Mouse (Mus musculus) thymus, postnatal 10 days (tissue): ENCODE measurements around the gene E2f1.

Experiments
- DNase-seq, 2 experiments: peaks; one replicate each; pipeline ENCODE4 v3.0.0; 2021; ENCODE audit warnings: low spot score in 2 of 2

Gene E2f1

DNA sequence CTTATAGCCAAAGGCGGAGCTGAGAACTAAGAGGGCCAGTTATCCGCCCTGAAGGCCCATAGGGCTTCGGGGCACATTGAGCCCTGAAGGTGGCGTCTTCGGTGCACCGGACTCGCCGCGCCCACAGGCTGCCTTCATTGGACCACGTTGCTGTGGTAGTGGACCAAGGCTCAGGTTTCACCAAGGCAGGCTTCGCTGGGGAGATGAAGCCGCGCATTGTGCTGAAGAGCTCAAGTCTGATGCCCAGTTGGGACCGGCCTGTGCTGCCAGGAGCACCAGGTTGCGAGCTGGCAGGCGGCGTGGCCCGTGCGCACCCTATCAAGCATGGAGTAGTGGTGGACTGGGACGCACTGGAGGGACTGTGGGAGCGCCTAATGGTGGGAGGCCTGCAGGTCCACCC, 17.8 kb downstream of the E2f1 start:
- no peak for DNase-seq

DNA sequence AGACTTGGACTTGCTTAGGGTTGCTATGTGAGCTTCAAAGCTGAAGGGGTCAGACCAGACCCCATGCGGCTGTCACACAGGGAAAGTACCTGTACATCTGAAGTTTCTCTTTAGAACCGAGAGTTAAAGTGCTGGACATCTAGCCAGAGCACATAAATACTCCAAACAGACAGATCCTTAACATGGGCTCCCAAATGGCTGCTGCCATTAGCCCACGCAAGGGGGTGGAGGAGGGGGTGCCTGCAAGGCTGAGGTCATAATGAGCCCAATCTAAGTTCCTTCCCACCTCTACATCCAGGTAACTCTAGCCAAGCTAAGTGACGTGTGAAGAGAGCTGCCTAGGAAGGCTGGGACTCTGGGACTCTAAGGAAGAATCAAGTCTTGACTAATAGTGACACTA, 18.2 kb downstream of the E2f1 start, which contains the start of gene Actl10:
TSS of gene Actl10 (plus strand) at position 301 of the 400 bp plus-strand sequence.
- no peak for DNase-seq

GRCm38 (mm10) chr2:154550937-154551336, 18.8 kb downstream of the E2f1 start:
- no peak for DNase-seq

- no peak for DNase-seq
Observed at GRCm38 (mm10) chr2:154549886-154550189, 19.9 kb downstream of the E2f1 start.

- peak; percentile 59 to 66 for DNase-seq
Observed at GRCm38 (mm10) chr2:154549127-154549885, 20.4 kb downstream of the E2f1 start.

GRCm38 (mm10) chr2:154548688-154549087, 21.0 kb downstream of the E2f1 start:
- DNase-seq, result no peak

DNA sequence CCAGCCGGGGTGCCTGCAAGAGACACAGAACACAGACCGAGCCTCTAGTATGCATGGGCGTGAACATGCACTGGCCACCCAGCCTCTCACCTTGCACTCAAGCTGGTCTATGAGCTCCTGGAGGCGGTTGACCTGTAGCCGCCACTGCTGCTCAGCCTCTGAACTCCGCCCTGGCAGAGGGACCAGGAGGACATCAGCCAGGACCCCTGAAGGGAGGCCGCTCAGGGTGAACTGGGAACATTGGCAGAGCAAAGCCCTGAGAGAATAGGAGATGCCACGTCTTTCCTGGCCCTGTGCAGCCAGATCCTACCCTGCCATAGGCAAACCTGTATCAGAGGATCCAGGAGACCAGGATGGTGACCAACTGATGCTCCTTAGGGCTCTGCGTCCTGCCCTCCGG, 23.0 kb downstream of the E2f1 start, which contains the start of gene 1700003F12Rik:
TSS of gene 1700003F12Rik (plus strand) at position 375 of the 400 bp plus-strand sequence.
- DNase-seq, result no peak

DNA sequence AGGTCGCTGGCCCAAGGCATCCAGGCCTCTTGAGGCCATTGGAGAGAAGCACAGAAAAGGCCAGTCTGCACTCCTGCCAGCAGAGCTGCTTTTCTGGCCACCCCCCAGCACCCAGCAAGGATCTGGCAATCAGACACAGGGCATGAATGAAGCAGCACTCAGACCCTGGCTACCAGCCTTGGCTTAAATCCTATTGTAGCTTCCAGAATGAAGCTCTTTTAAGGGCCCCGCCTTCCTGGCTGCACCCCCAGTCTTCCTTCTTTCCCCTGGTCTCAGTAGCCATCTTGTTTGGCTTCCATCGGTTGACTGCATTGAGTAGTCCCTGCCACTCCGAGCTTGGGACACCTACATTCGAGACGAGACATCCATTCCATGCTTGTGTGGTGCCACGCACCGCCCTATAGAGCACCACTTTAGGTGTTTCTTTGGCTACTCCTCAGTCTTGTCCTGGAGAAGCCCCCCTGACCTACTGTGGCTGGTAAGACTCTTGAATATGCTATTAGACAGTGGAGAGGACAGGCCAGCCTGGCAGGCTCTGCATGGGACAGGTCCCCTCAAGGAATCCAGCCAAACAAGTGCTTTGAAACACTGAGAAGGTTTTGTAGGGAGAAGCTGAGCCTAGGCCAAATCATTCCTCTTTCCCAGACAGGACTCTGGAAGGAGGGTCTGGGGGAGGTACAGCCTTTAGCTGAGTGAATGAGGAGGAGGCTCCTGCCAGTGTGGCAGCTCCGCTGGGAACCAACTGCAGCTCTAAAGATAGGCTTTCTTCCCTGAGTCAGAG, 25.9 kb downstream of the E2f1 start:
- no peak for DNase-seq

GRCm38 (mm10) chr2:154541630-154542029, 28.1 kb downstream of the E2f1 start:
- DNase-seq, result no peak

DNA sequence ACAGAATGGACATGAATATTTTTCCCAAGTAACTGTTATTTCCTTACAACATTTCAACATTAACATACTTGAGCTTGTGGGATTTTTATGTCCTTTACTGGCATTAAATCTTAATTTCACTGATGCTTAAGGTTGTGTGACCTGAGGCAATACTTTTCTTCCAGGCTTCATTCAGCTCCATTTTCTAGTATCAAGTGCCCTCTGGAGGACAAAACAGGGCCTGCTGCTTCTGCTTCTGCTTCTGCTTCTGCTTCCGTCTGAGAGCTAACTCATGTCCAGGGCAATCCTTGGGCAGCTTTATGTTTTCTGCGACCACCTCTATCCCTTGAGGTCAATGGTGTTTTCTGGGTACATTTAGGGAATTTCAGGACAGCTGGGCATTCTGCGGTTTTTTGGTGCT, 30.0 kb downstream of the E2f1 start:
- DNase-seq, result peak in 1 of 2 experiments; percentile 34

DNA sequence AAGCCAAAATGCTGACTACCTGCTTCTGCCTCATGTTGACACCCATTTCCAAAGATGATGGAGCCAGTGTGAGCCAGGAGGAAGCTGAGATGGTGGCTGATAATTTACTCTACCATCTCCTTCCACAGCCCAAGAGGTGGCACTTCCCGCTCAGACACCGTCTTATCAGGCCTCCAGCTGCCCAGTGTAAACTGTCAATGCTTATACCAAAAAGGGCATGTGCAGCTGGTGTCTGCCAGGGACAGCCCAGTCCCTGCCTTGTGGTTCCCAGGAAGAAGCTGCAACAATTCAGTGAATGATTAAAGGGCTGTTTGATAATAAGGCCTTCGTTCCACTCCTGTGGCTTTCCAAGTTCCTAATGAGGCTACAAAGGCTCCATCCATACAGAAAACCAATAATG, 31.0 kb downstream of the E2f1 start:
- DNase-seq, result no peak

DNA sequence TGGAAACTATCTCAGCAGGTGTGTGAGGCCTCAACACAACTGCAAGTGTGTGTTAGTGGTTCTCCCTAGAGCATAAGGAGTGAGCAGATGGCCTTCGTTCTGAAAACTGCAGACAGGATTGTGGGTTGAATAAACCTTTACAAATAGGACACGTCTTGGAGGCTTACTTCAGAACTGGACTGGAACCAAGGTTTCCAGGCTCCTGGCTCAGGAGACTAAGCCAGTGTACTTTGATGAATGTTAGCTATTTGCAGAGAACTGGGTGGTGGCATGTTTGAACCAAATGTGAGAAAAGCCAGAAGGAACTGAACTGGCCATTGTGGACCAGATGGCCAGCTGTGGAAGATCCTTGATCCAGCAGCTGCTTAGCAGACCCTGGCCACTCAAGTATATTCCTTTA, 31.4 kb downstream of the E2f1 start:
- no peak for DNase-seq

DNA sequence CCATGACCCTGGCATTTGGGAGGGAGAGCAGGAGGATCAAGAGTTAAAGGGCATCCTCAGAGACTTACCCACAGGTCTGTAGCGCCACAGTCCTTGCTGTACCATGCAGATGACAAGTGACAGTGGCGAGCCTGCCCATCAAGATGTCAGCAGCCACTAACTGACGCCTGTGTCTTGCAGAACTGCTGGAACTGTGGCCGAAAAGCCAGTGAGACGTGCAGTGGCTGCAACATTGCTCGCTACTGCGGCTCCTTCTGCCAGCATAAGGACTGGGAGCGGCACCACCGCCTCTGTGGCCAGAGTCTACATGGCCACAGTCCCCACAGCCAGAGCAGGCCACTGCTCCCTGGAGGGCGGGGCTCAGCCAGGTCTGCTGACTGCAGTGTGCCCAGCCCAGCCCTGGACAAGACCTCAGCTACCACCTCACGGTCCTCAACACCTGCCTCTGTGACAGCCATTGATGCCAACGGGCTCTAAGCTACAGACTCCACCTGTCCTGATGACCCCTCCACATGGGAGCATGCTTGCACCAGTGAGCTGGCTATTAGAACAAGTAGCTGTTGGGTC, 34.9 kb downstream of the E2f1 start:
- no peak for DNase-seq

DNA sequence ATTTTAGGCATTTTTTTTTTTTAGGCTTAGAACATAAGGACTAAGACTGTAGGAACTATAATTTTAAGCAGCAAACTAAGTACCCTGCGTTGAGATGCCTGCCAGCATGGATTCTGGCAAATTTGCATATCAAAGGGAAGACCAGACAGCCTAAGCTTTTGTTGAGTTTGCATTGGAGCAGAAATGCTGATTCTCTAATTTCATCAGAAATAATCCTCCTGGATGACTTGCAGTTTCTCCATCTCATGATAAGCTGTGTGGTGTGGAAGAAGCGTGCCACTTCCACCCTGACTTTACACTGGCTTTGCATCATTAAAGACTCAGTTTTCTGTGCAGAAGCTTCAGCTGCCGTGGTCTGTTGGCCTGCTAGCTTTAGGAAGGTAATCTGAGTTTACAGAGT, 36.8 kb downstream of the E2f1 start:
- no peak for DNase-seq

- no peak for DNase-seq
Observed at GRCm38 (mm10) chr2:154526531-154526930, 43.2 kb downstream of the E2f1 start.

DNA sequence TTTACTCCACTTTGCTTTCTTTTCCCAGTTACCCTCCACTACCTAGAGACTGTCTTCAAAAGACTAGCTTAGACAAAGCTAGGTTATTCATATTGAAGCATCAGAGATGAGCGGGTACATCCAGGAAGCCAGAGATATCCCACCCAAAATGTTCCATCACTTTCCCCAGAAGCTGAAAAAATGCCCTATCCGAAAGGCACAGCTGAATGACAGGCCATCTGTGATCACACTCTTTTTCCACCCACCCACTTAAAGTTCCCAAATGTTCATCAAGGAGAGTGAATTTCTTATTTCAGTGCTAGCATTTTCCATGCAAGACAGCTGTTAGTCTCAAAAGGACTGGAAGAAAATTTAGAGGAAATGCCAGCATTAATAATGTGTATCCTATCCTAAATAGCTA, 44.4 kb downstream of the E2f1 start:
- no peak for DNase-seq

- DNase-seq, result no peak
Observed at GRCm38 (mm10) chr2:154522334-154522733, 47.4 kb downstream of the E2f1 start.

GRCm38 (mm10) chr2:154521449-154521848, 48.2 kb downstream of the E2f1 start:
- DNase-seq, result no peak

GRCm38 (mm10) chr2:154517424-154517823, 52.3 kb downstream of the E2f1 start:
- no peak for DNase-seq

GRCm38 (mm10) chr2:154516944-154517343, 52.7 kb downstream of the E2f1 start:
- no peak for DNase-seq

DNA sequence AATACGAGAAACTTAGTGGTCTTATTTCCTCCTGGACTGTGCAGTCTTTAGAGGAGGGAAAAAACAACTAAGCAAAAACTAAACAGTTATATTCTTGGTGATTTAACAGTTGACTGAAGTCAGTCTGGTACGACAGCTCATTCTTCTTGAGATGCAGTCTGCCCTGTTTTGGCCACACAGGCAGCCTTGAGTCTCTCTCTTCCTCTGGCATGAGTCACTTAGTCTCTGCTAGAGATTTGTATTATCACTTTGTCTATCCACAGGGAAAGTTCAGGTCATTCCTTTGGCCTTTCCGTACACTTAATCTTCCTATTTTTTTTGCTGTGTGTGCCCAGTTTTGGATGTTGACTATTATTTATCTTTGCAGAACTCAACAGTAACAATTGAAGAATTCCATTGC, 59.6 kb downstream of the E2f1 start:
- no peak for DNase-seq
